Mouse (Mus musculus): ENCODE measurements around the gene Mettl7b.

DNA sequence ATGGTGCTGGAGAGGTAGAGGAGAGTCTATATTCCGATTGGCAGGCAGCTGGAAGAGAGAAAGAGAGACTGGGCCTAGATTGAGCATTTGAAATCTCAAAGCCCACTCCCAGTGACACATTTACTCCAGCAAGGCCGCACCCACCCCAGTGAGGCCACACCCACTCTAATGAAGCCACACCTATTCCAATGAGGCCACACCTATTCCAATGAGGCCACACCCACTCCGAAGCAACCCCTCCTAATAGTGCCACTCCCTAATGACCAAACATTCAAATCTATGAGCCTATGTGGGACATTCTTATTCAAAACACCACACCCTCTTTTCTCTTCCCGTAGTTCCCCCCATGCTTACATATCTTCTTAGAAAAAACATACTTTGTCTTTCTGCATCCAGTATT, 13.3 kb downstream of the Mettl7b start:
- TF ChIP-seq MAFK (IDR thresholded peaks at IDR 0.05; ENCODE audit: insufficient read depth, low read depth, low read length) (no peak), CHD2 (IDR thresholded peaks at IDR 0.05; ENCODE audit: low read depth, low read length) (no peak)
